Mouse (Mus musculus) CD4-positive, CD25-positive, alpha-beta regulatory T cell, adult 2 months (primary cell): ENCODE measurements around the gene Rad51b.

Experiments used
- DNase-seq: peaks from one replicate; pipeline ENCODE4 v3.0.0-alpha.2; 2012; ENCODE audit warnings: low read depth, low spot score

Gene Rad51b

DNA sequence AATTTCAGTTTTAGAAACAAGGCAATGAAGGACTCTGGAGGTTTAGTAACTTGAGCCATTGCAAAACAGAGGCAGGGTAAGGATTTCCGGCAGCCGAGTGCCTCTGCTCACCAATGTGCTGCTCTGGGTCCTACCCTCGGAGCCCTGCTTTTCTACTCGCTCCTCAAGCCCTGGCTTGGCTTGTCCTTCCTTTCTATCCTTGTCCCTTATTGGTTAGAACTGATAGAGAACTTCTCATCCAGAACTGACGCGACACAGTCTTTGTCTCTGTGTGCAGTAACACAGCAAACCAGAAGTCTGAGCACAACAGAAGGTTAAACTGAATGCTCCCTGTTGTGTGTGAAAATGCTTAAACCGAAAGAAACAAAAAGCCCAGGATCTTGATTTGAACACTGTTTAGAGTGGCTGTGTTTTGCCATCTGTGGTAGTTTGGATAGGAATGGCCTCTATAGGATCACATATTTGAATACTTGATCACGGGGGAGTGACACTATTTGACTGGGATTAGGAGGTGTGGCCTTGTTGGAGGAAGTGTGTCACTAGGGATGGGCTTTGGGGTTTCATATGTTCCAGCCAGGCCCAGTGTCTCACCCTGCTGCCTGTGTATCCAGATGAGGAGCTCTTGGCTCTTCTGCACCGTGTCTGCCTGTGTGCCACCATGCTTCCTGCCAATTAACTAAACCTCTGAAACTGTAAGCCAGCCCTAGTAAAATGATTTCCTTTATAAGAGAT is 389.7 kb downstream of the Rad51b start:
- peak; percentile 42 for DNase-seq

GRCm38 (mm10) chr12:79687683-79688386 is 390.8 kb downstream of the Rad51b start:
- DNase-seq: peak; percentile 50

GRCm38 (mm10) chr12:79689299-79689698 is 392.2 kb downstream of the Rad51b start:
- DNase-seq: no peak

DNA sequence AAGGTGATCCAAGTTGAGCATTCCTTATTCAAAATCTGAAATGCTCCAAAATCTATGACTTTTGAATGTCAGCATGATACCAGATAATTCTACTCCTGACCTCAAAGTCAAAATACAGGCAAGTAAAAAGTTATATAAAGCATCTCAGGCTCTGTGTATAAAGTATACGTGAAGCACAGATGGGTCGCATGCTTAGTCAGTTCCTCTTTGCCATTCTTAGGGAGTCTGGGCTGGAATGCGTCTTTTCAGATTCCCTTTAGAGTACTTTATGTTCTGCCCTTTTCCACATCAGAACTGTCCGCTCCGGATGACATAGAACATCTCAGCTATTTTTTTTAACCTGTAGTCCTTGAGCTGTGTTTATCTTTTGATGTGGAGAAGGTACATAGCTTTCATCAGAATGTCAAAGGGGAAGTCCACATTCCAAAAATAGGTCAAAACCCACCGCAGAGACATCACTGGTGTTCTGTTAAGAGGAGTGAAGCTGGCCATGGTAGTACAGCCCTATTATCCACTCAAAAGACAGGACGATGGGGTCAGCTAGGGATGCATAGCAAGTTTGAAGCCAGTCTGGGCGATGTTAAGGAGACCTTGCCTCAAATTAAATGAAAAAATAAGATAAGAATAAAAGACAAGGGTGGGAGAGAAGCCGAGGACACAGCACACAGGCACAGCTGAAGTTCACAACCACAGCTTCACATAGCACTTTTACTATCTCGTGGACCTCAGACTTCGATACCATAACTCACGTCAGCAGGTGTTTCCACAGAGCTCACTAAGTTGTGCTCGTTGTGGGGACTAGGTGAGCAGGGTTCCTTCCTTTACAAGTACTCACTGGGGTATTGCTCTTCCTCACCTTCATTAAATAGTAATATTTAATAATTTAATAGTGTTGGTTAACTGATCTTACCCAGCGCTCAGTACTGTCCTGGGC is 395.1 kb downstream of the Rad51b start:
- DNase-seq: peak; percentile 73

DNA sequence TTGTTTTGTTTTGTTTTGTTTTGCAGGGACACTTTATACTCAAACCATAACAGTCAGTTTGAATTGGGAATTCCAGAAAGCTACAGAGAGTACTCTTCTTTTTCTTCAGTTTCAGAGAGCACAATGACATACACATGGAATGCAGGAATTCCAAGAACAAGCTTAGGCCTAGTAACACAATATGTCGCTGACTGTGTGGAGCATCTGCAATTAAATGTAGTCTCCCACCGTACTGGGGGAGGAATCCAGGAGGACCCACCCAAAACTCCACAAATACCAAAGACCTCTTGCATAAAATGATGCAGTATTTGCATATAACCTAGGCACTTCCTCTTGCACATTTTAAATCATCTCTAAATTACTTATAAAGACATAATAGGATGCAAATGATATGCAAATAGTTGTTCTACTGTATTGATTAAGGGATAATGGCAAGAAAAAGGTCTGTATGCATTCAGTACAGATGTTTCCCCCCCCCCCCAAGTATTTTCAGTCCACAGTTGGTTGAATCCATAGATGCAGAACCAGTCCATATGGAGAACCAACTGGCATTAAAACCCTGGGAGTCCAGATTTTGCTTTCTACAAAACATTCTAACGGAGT is 398.9 kb downstream of the Rad51b start:
- no peak for DNase-seq

DNA sequence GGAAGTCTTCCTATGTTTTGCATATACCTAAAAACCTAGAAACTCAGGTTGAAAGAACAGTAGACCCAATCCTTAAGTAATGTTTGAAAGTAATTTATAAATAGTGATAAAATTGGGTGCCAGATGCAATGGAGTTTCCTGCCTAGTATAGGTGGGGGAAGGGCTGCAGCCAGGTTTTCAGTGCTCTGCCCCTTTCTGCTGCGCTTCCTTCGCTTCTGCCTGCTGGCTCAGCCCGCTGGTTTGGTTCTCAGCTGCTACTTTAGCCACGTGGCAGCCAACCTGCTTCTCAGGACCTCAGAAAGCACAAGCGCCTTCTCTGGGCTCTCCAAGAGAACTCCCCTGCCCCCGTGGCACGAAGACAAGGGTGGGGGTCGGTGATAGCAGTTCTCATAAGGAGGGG is 406.5 kb downstream of the Rad51b start:
- peak; percentile 57 for DNase-seq

GRCm38 (mm10) chr12:79705501-79706266 is 408.6 kb downstream of the Rad51b start:
- no peak for DNase-seq

DNA sequence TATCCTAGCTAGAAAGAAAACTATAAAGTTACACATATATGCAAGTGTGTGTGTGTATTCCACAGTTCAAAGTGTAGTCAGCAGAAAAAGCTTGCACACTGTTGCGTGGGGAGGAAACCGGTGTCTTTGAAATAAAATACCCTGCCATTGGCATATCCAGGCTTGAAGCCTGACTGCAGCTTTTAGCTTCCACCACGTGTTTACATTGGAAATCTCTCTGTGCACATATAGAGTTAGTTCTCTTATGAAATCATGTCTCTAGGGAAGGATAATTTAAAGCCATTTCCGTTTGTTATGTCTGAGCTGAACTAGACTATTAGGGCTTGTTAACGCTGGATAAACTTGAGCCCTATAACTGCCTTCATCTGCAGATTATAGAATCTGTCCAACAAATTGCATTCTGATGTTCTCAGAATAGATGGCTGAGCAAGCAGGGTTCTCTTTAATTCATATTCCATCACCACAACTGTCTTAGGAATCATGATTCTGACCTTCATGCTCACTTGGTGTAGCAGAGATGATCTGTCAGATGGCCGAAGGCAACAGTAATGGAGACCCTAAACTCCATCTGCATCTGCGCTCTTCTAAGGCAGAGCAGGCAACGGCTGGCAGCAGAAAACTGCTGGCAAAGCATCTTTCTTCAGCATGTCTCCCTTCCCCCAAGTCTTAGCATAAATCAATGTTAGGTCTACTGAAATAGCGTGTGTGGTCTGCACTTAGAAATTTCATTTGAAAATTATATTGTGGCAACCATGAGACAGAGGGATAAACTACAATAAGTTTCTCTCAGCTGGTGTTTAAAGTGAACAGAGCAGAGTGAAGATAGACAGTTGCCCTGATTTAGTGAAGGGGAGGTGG is 410.7 kb downstream of the Rad51b start:
- DNase-seq: no peak

DNA sequence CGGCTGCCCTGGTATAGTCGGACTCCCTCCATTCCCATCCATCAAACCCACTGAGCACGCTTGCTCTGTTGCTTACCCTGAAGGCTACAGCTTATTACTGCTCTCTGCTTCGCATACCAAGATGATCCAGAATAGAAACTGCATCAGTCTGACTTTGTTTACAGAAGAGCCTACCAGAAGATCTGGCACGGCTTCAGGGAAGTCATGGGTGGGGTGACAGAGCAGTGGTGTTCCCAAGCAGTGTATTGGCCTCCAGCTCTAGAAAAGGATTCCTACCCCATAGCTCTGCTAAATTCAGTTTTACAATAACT is 411.3 kb downstream of the Rad51b start:
- no peak for DNase-seq

DNA sequence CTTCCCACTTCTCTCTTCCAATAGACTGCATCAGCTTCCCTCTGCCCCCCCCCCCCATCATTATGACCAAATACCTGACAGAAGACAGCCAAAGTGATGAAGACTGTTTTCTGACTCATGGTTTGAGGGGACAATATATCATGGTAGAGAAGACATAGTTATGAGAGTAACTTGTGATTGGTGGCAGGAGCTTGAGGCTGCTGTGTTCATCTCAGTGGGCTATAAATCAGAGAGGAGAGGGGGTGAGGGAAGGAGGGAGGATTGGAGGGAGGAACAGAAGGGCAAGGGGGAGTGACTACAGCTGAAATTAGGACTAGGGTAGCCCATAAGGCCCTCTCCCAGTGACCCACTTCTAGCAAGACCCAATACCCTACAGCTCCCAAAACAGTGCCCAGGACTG is 416.2 kb downstream of the Rad51b start:
- no peak for DNase-seq

GRCm38 (mm10) chr12:79714484-79714883 is 417.4 kb downstream of the Rad51b start:
- no peak for DNase-seq

DNA sequence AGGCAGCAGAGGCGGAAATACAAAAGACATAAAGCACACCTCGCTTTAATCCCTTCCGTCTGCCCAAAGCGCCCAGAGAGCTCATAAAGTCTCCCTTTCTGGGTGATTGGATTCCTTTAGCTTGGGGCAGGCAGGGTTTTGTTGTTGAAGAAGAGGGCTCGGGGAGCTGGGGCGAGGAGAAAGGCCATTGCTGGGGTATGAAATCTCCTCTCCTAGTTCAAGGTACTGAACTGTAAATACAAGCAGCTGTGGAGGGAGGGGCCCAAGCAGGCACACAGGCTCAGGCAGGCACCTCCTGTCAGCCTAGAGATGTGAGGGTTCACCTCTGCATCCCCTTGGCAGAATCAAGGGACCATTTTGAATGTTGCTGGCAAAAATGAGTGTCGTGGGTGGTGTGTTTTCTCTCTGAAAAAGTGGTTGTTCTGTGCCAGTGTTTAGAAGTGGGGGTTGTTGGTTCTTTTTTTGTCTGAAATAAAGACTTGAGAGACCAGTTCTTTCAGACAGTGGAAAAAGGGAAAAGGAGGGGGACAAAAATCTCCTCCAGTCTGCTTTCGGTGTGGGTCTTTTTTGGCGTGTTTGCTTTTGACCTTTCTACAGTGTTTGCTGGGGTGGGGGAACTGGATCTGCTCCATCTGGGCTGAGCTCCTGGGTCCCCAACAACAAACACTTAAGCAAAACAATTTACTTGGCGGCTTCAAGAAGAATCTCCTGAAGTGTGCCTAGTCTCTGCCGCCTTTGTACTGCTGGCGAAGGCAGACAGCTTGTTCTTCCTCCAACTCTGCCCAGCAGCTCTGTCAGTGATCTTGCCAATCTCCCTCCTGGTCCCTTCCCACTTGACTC is 418.6 kb downstream of the Rad51b start:
- DNase-seq: peak; percentile 23

DNA sequence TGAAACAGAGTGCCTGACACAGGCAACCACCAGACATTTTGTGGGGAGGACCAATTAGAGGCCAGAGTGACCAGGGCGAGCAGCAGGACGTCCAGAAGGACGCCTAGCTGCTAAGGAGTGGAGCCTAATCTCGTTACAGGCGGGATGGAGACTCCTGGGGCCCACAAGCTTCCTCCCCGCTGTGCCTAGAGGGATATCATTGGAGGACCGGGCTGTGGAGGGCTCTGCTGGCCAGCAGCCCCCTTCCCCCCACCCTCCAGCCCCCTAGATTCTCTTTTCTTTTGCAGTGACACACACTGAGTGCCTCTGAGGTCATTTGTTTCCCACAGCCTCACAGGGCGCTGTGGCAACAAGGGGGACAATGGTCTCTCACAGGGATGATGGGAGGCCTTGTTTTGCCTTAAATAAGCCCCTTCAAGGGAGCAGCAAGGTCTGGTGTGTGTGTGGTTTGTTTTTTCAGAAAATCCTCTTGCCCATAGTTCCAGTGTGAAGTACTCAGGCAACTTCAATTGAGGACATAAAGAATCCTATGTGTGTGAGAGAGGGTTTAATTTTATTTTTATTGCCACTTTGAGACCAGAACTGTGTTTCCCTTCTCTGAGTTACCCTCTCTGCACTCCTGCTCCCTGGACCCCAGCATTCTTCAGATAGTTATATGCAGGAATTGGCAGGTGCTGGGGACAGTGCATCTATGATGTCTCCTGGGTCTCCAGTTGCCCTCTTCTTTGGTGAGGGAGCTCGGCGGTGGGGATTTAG is 422.2 kb downstream of the Rad51b start:
- DNase-seq: no peak

DNA sequence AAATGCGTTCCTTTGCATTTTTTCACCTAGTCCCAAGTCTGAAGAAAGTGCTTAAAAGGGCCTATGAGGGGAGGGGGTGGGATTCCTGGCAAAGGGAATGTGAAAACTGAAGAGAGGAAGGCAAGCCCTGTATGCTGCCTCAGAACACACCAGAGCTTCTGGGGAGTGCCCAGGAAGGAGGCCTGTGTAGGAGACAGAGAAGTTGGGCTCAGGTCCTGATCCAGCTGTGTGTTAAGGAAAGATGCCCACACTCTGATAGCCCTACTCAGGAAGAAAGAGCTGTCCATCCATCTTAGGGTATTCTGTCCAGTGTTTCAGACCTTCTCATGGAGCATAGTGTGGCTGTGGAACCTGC is 422.7 kb downstream of the Rad51b start:
- DNase-seq: no peak

GRCm38 (mm10) chr12:79724875-79725274 is 427.8 kb downstream of the Rad51b start:
- DNase-seq: no peak

- no peak for DNase-seq
Measured at GRCm38 (mm10) chr12:79725711-79726110, 428.6 kb downstream of the Rad51b start.

GRCm38 (mm10) chr12:79726116-79726515 is 429.0 kb downstream of the Rad51b start:
- no peak for DNase-seq

DNA sequence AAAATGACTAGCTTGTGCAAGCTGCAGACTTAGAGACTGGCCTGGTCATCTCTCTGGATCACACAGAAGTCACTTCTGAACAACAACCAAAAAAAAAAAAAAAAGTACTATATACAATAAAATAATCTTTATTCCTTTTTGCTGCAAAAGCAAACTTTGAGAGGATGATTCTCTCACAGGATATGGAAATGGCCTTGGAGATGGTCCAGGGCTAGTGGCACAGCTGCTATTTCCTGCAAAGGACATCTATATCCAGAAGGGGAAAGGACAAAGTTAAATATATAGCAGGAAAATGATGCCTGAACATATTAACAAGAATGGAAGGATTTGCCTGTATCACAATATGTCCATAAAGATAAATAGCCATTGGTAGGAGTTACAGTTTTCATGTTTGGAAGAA is 429.9 kb downstream of the Rad51b start:
- no peak for DNase-seq
